Mouse (Mus musculus) hindbrain, embryonic 12.5 days (tissue): ENCODE results near the gene Gm15217. TPM values are rescaled to one million over a fixed set of nuclear protein-coding genes. Genes with fewer than 3 reads are reported as not detected.

ENCODE experiments used
- ATAC-seq: fragments of 200-750 bp; cut with Nextera tagmentation; 2 replicates; pipeline ENCODE4 v1.8.0; 2017; ENCODE audit warnings: moderate TSS enrichment; ENCODE audit not compliant: low FRiP score
- H3K27ac ChIP-seq: fragments of 300-500 bp; sonication (generic); 2 replicates; pipeline ENCODE4 v1.5.1; 2016; ENCODE audit warnings: mild to moderate bottlenecking
- H3K27me3 ChIP-seq: fragments of 300-500 bp; sonication (generic); 2 replicates; pipeline ENCODE4 v1.6.1; 2016; ENCODE audit warnings: mild to moderate bottlenecking
- H3K36me3 ChIP-seq: fragments of 300-500 bp; sonication (generic); 2 replicates; pipeline ENCODE4 v1.6.1; 2016; ENCODE audit warnings: mild to moderate bottlenecking
- H3K4me1 ChIP-seq: fragments of 300-500 bp; sonication (generic); 2 replicates; pipeline ENCODE4 v1.6.1; 2016
- H3K4me2 ChIP-seq: fragments of 300-500 bp; sonication (generic); replicated peaks from 2 replicates; pipeline ENCODE4 v1.6.1; 2016; ENCODE audit warnings: mild to moderate bottlenecking
- H3K4me3 ChIP-seq: fragments of 300-500 bp; sonication (generic); 2 replicates; pipeline ENCODE4 v1.5.1; 2016; ENCODE audit warnings: mild to moderate bottlenecking
- H3K9ac ChIP-seq: fragments of 300-500 bp; sonication (generic); 2 replicates; pipeline ENCODE4 v1.6.1; 2016; ENCODE audit warnings: mild to moderate bottlenecking, moderate library complexity
- H3K9me3 ChIP-seq: fragments of 300-500 bp; sonication (generic); replicated peaks from 2 replicates; pipeline ENCODE4 v1.6.1; 2016; ENCODE audit warnings: mild to moderate bottlenecking
- WGBS: fragments of 180-500 bp; shearing (Covaris S2); methylation state at CpG from one replicate; pipeline ENCODE4 v1.1.7; 2016; 5-methylcytosine and 5-hydroxymethylcytosine counted together
- polyA plus RNA-seq: library from polyadenylated mRNA; unstranded; fragments of >200 nt; fragmentation: Nextera tagmentation; extraction: Ambion mirVana; gene quantifications from 2 replicates; pipeline ENCODE4 v1.2.1, GENCODE M21; 2016

The Gm15217 gene
- polyA plus RNA-seq, 1 experiment from 2014 or later = not detected

DNA sequence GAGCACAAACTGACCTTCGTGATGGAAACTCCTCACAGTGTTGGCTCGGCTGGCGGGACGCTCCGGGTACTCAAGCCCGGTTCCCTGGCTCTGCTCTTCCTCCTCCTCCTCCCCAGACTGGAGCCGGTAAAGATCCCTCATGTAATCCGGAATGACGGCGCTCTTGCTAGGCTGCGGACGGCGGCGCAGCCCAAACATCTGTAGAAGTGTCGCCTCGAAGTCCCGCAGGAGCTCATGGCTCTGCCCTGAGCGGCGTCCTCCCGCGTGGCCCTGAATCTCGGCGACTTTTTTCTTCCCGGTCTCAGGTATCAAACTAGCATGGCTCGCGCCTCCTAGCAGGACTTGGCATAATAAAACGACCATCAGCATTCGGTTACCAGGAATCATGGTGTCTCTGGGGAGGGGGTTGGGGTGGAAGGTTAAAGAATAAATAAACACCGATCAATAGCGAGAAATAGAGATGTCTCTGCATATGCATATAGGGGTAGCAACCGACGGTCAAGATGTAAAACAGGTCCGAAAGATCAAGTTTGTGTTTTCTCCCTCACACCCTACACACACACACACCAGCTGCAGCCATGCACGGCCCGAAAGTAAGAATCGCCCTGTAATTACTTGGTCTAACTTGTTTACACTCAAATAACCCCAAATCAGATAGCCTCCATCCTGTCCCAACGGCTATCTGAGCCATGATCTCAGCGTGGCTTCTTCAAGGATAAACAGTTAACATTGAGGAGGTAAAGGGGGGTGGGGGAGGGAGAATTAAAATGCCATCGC, 6.7 kb downstream of the Gm15217 start:
- Histone ChIP-seq H3K9me3 (no peaks in the 10 kb centered on the region), H3K4me2 (peak overlapping the region; percentile 83), H3K27ac (peak overlapping the region; percentile 35; the same call in 1 of the 2 replicates), H3K9ac (peak overlapping the region; percentile 38; the same call in 1 of the 2 replicates), H3K36me3 (no peaks in the 10 kb centered on the region), H3K4me1 (peaks cover 47% of the 10 kb centered on the region), H3K4me3 (peak overlapping the region; percentile 54), H3K27me3 (peaks cover 91% of the 10 kb centered on the region)
- no peak for ATAC-seq
- WGBS = under 1% methylated on average over 39 of the region's 39 CpGs

DNA sequence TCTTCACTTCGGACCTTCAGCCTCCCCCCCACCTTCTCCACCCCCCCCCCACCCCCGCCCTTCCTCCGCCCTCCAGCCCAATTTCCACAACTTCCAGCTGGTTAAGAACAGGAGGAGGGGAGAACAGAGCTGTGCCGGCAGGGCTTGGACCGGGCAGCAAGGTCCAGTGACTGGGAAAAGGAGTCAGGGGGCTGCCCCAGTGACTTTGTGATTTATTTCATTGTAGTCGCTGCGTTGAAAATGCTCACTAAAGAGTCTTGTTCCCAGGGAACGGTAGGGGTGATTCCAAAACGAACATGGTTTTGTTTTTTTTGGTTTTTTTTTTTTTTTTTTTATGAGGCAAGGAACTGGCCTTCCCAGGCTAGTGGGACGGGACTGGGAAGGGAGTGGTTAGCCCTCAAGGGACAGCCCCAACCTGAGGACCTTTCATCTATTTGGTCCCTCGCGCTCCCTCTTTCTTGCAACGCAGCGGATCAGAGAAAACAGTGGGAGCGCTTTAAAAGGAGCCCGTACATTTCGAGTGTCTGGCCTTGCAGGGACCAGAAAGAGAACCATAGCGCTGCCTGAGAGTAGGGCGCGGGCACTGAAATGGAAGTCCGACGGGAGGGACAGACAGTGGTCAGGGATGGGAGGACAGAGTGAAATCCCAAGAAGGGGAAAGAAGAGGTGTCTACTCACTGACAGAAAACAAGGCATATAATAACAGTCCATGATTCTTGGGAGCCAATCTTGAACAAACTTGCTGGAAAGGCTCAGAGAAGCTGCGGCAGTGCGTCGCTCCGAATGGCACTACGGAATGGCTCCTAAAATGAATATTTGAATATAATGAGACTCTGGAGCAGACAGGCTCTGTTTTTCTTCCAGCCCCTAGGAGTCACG, 7.5 kb downstream of the Gm15217 start:
- 0 out of 2 replicates have a peak, but pooled peaks have one; percentile 20 for ATAC-seq
- H3K4me2 ChIP-seq = peak overlapping the region; percentile 83
- no peaks in the 10 kb centered on the region for H3K9me3 ChIP-seq
- peak overlapping the region; percentile 27; the same call in 1 of the 2 replicates for H3K9ac ChIP-seq
- H3K27ac ChIP-seq = no peak overlapping the region
- no peaks in the 10 kb centered on the region for H3K36me3 ChIP-seq
- peak overlapping the region; percentile 54 for H3K4me3 ChIP-seq
- H3K27me3 ChIP-seq = peaks cover 91% of the 10 kb centered on the region
- H3K4me1 ChIP-seq = peaks cover 47% of the 10 kb centered on the region
- WGBS = under 1% methylated on average over 26 of the region's 28 CpGs

DNA sequence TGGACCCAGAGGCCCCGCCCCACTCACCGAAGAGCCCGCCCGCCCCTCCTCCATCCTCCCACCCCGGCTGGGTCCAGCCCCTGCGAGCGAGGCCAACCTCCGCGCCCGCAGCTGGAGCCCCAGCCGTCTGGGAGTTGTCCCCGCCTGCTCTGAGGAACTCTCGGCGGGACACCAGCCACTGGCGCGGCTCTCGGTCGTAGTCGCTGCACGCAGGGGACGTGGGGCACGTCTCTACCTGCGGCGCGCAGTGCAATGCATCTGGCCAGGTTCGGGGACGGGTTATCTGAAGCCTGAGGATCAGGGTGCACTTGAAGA, 8.1 kb downstream of the Gm15217 start:
- H3K4me1 ChIP-seq = peaks cover 47% of the 10 kb centered on the region
- under 1% methylated on average over 26 of the region's 27 CpGs for WGBS
- peak; percentile 88 for ATAC-seq
- H3K4me3 ChIP-seq = peak overlapping the region; percentile 54
- peak overlapping the region; percentile 27 for H3K9ac ChIP-seq
- H3K27ac ChIP-seq = 0 out of 2 replicates have a peak overlapping the region, but pooled peaks have one; percentile 44
- H3K27me3 ChIP-seq = peaks cover 91% of the 10 kb centered on the region
- no peaks in the 10 kb centered on the region for H3K36me3 ChIP-seq
- H3K9me3 ChIP-seq = no peaks in the 10 kb centered on the region
- peak overlapping the region; percentile 83 for H3K4me2 ChIP-seq

DNA sequence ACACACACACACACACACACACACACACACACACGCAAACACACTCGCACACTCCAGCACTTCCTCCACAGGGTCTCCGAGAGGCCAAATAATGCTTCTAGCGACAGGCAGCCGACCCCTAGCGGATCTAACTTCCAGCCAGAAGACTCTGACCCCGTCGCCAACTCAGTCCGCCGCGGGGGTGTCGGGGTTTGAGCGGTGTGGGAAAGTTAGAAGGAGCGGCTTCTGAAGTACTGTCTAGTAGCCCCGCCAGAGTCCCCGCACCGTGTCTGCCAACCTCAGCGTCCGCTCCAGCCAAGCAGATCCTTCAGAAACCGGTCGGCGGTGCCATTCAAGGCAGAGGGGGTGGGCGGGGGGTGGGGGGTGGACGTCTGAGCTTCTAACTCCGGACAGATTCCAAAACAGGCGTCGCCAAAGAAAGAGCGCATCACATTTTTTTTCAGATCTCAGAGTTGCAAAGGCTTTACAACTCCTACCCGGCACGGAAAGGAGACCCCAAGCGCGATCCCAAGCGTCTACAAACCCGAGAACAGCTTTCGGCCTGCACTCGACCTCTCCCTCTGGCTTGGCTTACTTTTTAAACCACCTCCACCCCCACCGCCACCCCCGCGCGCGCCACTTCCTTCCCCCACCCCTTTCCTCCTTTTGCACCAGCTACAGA, 8.7 kb downstream of the Gm15217 start:
- peak overlapping the region; percentile 83 for H3K4me2 ChIP-seq
- H3K27ac ChIP-seq = no peak overlapping the region
- no peaks in the 10 kb centered on the region for H3K9me3 ChIP-seq
- peak; percentile 44 for ATAC-seq
- H3K9ac ChIP-seq = peak overlapping the region; percentile 27
- WGBS = under 1% methylated on average over 41 of the region's 41 CpGs
- H3K36me3 ChIP-seq = no peaks in the 10 kb centered on the region
- peaks cover 91% of the 10 kb centered on the region for H3K27me3 ChIP-seq
- peaks cover 47% of the 10 kb centered on the region for H3K4me1 ChIP-seq
- H3K4me3 ChIP-seq = peak overlapping the region; percentile 54

DNA sequence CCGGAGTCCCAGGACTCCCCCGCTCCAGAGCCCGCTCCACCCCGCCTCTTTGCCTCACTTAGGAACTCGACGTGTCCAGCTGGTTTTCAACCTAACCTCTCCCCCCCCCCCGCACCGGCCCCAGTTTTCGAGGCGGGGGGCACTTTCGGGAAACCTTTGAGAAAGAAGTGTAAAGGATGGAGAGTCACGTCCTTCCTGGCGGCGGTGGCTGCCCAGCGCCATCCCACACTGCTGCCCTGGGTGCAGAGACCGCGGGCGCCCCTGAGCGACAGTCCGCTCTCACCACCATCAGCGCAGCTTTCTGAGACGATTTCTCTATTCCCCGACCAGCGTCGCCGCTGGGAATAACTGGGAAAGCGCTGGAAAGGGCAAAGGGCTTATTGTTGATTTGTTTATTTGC, 9.4 kb downstream of the Gm15217 start:
- peaks cover 47% of the 10 kb centered on the region for H3K4me1 ChIP-seq

DNA sequence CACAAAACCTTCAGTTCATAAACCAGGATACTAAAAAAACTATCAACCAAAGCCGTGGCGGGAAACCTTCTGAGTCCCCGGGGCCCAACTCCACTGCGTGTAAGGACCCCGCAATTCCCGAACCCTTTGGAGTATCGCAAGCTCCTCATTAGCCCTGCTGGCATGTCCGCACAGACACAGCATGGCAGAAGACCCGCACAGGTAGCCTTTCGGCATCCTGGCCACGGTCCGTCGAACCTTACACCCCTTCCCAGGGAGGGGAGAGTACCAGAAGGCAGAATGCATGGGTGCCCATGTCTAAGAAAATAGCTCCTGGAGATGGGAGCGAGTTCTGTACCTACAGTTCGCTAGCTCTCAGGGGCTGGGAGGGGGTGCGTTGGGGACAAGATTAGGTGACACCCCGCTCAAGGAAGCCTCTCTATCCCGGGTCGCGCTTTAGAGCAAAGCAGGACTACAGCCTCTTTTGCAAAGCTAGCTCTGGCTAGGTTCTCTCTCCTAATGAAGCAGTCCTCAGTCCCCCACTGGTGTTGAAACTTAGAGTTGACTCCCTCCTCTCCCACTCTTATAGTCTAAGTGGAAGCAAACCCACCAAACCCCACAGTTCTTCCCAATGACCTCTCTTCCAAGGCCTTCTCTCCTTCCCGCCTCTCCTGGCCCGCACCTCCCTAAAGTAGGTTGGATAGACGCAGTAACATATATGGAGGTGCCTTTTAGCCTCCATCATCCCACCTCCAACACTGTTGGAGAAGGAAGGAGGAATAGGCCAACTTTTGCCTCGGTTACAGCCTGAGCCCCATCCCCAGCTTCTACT, 10.4 kb downstream of the Gm15217 start:
- ATAC-seq = no peak
- Histone ChIP-seq H3K27me3 (peaks cover 83% of the 10 kb centered on the region), H3K27ac (no peak overlapping the region), H3K9ac (no peak overlapping the region; the same call in 1 of the 2 replicates), H3K4me1 (peaks cover 47% of the 10 kb centered on the region), H3K9me3 (no peaks in the 10 kb centered on the region), H3K4me3 (peak overlapping the region; percentile 19), H3K4me2 (peak overlapping the region; percentile 47), H3K36me3 (no peaks in the 10 kb centered on the region)
- WGBS = 6% methylated on average over 24 of the region's 24 CpGs

More for the DNA sequence above, 9.4 kb downstream of the Gm15217 start:
- Histone ChIP-seq H3K4me2 (peak overlapping the region; percentile 83), H3K36me3 (no peaks in the 10 kb centered on the region), H3K27ac (no peak overlapping the region), H3K9me3 (no peaks in the 10 kb centered on the region), H3K4me3 (peak overlapping the region; percentile 54), H3K9ac (no peak overlapping the region), H3K27me3 (peaks cover 88% of the 10 kb centered on the region)
- ATAC-seq = no peak
- WGBS = under 1% methylated on average over 27 of the region's 27 CpGs

DNA sequence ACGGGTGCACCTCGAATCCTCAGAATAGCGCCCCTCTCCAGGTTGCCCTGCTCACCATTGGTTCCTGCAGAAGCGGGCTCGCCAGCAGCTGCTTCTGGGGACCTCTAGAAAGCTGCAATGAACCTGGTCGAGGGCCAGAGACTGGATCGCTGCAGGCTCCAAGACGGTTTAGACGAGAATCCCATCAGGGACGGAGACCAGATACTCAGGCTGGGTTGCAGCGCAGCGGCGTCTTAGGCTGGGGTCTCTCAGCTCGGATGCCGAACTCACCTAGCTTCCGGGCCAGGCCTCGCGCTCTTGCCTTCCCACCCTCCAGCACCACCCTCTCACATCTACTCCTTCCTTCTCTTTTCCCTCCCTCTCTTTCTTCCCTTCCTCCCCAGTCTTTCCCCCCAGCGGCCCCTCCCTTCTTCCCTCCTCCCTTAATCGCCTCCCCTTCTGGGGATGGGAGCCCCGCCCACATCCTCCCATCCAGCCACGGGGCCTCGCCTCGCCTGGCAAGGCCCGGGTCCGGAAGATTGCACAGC, 11.1 kb downstream of the Gm15217 start, which contains the start of gene Bmp4:
Gene Bmp4 (minus strand): TSS at position 421 of the 527 bp plus-strand sequence.
- Histone ChIP-seq H3K4me1 (peaks cover 46% of the 10 kb centered on the region), H3K4me2 (peak within 1 kb of the TSS; percentile 47), H3K9ac (peak within 1 kb of the TSS; percentile 36; the same call in 1 of the 2 replicates), H3K36me3 (no peaks in the 10 kb centered on the region), H3K27ac (no peak within 1 kb of the TSS), H3K27me3 (peaks cover 76% of the 10 kb centered on the region), H3K4me3 (peak within 1 kb of the TSS; percentile 19), H3K9me3 (no peaks in the 10 kb centered on the region)
- no peak for ATAC-seq
- under 1% methylated on average over 26 of the region's 26 CpGs for WGBS

DNA sequence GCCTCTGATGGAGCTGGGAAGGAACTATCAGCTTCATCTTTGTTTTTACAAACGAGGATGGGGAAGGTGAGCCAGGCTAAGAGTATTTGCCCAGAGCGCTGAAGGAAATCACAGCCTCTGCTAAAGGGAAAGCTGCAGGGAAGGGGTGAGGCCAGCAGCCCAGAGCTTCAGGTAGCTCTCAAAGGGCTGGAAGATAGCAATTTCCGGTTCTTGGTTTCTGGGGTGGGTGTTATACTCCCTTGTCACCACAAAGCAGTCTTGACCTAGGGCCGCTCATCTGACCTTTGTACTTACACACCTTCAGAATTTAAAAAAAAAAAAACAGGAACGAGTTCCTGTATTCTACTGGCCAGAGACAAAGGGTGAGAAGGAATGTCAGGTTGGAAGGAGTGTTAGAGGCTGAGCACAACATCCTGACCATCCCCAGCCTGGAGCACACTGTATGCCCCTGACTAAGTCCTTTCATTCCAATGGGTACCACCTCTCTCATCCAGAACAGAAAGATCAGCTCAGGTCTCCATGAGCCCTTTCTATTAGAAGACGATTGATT, 12.5 kb downstream of the Gm15217 start:
- 55% methylated on average over 6 of the region's 6 CpGs for WGBS
- no peaks in the 10 kb centered on the region for H3K36me3 ChIP-seq
- no peak overlapping the region for H3K27ac ChIP-seq
- H3K4me3 ChIP-seq = no peak overlapping the region
- peaks cover 34% of the 10 kb centered on the region for H3K4me1 ChIP-seq
- ATAC-seq = no peak
- H3K9ac ChIP-seq = no peak overlapping the region
- peaks cover 73% of the 10 kb centered on the region for H3K27me3 ChIP-seq
- H3K4me2 ChIP-seq = no peak overlapping the region
- H3K9me3 ChIP-seq = no peaks in the 10 kb centered on the region

DNA sequence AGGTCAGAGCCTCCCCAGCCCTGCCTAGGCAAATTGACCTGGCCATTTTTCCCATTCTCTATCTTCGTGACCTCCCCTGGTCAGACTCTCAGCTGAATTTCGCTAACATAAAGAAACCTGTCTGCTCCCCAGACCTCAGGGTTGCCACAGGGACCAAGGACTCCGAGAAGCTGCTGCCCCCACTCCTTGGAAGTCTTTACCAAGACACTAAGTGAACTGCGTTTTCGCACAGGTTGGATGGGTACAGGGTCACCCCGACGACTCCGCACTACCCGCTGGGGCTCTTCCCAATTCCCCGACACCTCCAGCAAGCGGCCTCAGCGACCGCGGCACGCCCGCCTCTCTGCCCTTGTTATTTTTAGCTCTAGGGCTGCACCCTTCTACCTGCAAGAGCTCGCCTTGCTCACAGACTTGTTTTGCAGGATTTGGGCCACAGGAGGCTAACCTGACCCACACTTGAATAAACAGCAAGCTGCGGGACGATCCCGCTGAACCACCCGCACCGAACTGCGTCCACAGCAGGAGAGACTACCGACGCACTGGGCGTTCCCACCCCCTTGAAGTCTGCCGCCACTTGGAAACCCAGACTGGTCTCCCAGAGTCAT, 19.0 kb downstream of the Gm15217 start:
- Histone ChIP-seq H3K9ac (peak overlapping the region; percentile 43; the same call in 1 of the 2 replicates), H3K27ac (no peak overlapping the region), H3K36me3 (no peaks in the 10 kb centered on the region), H3K4me2 (peak overlapping the region; percentile 44), H3K27me3 (peaks cover 44% of the 10 kb centered on the region), H3K4me1 (peaks cover 11% of the 10 kb centered on the region), H3K9me3 (no peaks in the 10 kb centered on the region), H3K4me3 (peak overlapping the region; percentile 26)
- 2% methylated on average over 27 of the region's 27 CpGs for WGBS
- ATAC-seq = no peak

DNA sequence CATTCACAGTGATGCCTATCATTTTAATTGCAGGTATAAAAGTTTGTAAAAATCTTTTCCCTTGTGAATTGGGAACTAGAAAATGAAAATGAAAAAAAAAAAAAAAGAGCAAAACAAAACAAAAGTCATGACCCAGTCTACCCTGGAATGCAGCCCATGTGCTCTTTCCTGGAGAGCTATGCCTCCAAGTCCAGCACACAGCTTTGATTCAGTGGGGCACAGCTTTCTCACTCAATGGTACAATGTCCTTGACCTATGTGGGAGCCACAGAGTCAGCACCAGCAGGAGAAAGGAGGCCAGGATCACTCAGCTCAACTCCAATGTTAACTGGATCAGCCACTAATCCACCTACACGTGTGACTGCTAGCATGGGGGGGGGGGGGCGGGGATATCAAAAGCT, 20.7 kb downstream of the Gm15217 start:
- no peak for ATAC-seq
- Histone ChIP-seq H3K4me3 (no peak overlapping the region), H3K9me3 (no peaks in the 10 kb centered on the region), H3K27me3 (peaks cover 41% of the 10 kb centered on the region), H3K27ac (no peak overlapping the region), H3K36me3 (no peaks in the 10 kb centered on the region), H3K4me1 (peaks cover 11% of the 10 kb centered on the region), H3K9ac (no peak overlapping the region), H3K4me2 (no peak overlapping the region)
- WGBS = 59% methylated on average over 2 of the region's 2 CpGs
